Mouse (Mus musculus): ENCODE measurements at regions not wholly inside any gene's neighbourhood (a gene's known extent, or its start where the extent isn't known, plus 50 kb on each side); places are given as distances from the start of the nearest gene placed in this dataset.

- DNase-seq (ENCODE audit: low spot score in 2 of 2): no peak
Observed at GRCm38 (mm10) chr7:113059967-113060284, 106.2 kb downstream of the Rassf10 start.

DNA sequence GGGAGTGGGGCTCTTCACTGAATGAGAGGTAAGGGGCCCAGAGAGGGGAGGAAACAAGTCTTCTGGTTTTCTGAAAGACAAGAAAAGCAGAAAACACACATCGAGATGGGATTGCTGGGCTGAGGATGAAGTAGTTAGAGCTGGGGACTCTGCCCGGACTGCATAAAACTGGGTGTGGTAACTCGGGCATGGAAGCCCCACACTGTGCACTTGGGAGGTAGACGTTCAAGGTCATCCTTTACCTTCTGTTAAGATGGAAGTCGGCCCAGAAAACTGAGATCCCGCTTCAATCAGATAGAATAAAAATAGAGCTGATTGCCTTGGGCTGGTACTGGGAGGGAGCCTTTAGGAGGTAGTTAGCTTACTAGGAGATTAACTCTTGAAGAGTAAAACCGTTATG is 107.2 kb downstream of the Rassf10 start:
- no peak for DNase-seq (ENCODE audit: low spot score in 2 of 2)

DNA sequence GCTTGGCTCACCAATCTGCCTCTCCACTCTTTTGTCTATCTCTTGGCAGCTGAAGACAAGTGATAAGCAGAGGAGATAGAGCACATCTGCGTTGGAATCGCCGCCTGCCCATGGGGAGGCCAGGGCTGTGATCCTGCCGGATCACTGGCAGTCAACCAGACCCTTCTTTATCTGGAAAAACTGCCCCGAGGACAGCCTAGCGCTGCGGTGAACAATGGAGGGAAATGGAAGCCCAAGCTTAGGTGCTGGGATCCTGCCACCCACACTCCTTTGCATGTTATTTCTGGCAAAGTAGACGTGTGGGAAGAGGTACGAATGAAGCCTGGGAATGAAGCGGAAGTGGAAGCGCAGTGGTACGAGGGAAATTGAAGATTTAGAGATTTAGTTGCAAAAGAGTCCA is 112.8 kb downstream of the Rassf10 start:
- DNase-seq (ENCODE audit: low spot score in 2 of 2): no peak

- DNase-seq (ENCODE audit: low spot score in 2 of 2): no peak
Observed at GRCm38 (mm10) chr7:113068296-113068695, 114.5 kb downstream of the Rassf10 start.

DNA sequence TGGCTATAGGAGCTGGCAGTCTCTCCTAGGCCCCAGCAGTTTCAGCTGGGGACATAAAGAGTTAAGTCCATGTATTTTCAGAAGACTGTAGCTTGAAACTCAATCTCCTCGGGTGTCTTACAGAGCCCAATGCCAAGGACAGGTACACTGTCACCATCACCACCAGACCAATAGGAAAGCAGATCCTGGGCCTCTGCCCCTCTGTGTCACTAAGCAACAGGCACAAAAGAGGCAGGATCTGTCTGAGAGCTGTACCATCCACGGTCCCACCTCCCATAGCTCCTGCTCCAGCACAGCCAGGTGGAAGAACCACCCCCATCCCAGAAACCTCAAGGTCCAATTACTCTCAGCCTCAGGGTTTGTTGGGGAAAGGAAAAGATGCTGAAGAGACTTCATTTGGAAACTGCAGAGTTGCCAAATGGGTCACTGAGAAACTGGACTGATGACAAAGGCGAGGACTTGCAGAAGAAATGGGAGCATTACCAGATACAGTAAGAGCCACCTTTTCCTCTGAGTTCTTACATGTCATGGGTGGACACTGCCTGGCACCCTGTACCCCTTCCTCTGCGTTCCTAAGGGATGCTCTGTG is 115.7 kb downstream of the Rassf10 start:
- DNase-seq (ENCODE audit: low spot score in 2 of 2): no peak

GRCm38 (mm10) chr7:113071418-113071817 is 117.7 kb downstream of the Rassf10 start:
- no peak for DNase-seq (ENCODE audit: low spot score in 2 of 2)

- peak in 1 of 2 experiments; percentile 38 for DNase-seq (ENCODE audit: low spot score in 2 of 2)
Observed at GRCm38 (mm10) chr7:113073781-113074180, 120.0 kb downstream of the Rassf10 start.

DNA sequence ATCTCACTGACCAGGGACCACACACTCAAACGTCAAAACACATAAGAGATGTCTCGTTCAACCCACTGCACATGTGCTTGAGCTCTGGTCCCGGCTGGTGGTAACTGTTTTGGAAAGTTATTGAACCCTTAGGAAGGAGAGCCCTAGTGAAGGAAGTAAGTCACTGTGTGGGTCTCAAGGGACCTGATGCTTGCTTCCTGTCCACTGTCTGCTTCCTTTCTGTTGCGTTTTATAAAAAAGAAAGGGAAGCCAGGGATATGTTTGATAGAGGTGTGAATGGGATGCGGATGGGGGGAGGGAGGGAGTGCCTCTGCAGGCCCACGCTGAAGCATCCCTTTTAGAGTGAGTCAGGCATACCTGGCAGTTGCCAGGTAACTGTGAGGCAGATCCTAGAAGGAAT is 121.6 kb downstream of the Rassf10 start:
- no peak for DNase-seq (ENCODE audit: low spot score in 2 of 2)

GRCm38 (mm10) chr7:113076243-113076642 is 122.5 kb downstream of the Rassf10 start:
- DNase-seq (ENCODE audit: low spot score in 2 of 2): no peak

DNA sequence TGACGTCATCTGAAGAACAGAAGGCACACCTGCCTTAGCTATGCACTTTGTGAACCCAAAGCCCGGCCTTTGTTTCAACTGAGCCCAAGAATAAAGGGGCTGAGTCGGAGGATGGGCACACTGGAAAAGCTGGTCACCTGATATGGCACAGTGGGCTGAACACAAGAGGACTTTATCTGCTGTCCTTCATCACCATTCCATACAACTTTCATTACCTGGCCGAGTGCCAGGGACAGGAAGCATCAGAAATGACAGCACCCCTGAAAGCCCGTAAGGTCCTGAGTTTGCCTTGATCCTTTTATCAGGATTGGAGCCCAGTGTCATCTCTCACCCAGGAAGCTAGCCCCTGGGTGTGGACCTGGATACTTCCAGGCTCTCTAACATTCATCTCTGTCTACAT is 126.1 kb upstream of the Arntl start:
- no peak for DNase-seq (ENCODE audit: low spot score in 2 of 2)

DNA sequence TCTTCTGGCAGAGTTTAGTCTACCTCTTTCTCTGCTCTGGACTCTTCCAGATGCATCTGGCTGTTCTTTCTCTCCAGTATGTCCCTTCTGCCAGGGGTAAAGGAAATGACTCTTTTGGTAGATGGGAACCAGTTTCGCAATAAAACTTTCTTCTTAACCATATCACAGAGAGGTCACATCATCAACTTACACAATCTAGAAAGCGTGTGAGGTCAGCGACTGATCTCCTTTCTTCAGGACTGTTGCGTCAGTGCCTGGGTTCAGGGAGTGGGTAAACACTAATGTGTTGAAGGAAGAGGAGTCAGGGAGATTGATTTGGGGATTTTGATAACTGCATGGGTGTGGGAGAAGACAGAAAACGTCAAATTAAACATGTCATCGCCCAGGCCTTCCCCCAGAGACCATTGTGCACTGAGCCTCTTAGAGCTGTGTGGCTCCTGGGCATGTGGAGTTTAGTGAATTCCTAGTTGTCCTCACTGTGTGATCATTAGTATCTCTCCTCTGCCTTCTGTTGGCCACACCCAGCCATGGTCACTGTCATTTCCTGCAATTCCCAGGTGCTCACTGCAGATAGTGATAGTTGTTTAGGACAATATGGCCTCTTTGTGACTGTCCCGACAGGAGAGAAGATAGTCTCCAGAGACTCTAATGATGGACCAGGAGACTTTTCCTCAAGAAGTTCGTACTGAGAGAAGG is 122.2 kb upstream of the Arntl start:
- DNase-seq (ENCODE audit: low spot score in 2 of 2): no peak

GRCm38 (mm10) chr7:113086158-113086557 is 121.1 kb upstream of the Arntl start:
- no peak for DNase-seq (ENCODE audit: low spot score in 2 of 2)

DNA sequence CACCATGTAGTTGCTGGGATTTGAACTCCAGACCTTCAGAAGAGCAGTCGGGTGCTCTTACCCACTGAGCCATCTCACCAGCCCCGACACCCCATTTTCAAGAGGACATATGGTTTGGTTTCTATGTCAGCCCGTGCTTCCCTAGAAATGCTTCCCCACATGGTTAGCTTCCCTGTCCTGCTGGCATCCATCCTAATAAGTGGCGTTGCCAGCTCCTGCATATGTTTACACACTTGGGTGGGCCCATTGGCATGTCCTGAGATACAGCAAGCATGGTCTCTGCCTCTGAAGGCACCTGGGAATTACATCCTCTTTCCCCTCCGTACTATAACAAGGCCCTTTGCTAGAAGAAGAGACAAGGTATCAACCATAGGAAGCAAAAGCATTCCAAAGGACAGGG is 119.6 kb upstream of the Arntl start:
- DNase-seq (ENCODE audit: low spot score in 2 of 2): no peak

DNA sequence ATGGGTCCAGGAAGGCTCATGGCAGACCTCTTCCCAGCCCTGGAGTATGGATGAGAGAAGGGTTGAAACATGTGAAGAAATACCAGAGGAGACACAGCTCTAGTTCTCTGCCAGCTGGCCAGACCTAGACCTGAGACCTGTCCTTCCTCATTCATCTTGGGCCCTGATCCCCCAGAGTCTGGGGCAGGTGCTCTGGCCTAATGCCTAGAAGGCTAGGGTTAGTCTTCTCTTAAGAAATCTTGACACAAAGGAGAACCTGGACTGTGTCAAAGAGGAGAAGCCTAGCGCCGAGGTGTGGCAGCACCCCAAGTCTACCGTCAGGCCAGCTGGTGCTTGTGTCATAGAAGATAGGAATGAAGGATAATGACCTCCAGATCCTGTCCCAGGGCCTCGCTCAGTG is 118.2 kb upstream of the Arntl start:
- no peak for DNase-seq (ENCODE audit: low spot score in 2 of 2)

DNA sequence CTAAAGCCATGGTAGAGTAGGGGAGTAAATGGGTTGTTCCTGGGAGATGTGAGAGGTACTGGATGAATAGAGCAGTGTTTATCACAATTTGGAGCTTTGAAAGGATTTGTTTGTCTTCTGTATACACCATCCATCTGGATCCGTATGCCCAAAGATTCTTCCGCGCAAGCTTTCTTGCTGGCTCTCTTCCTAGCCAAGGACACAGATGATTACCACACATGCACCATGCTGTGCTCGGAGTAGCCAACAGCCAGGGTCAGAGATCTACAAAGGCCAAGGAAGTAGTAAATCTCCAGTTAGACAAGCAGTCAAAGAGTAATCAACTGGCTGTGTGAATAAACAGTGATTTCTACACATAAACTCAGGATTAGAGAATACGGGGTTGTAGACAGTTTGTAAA is 113.3 kb upstream of the Arntl start:
- no peak for DNase-seq (ENCODE audit: low spot score in 2 of 2)

DNA sequence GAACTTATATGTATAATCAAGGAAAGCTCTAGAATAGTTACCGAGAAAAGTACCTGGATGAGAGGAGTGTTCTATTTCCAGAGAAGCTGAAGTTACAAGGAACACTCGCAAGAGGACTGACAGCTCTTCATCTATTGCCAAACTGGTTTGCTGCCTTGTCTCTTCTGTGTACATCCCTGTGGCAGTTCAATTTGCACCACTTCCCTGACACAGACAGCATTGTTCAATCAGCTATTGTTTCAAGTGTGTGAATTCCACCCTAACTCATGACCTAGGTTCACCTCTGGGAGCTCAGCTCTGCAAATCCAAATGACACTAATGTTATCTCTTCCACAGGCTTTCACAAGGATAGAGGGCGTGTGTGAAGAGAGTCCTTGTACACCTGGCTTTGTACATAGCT is 112.2 kb upstream of the Arntl start:
- DNase-seq (ENCODE audit: low spot score in 2 of 2): no peak

DNA sequence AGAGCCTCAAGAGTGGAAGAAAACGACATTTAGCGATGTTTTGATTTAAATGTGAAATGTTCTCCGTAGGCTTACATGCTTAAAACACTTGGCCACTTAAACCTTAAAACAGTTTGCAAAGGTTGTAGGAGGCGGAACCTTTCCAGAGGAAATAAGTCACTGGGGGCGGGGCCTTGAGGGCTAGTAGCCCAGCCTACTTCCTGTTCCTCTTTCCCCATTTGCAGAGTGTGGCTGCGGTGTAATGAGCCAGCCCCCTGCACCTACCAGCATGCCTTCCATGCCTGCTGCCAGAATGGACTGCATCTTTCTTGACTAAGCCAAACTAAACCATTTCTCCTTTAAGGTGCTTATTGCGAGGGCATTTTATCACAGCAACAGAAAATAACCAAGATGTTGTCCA is 103.0 kb upstream of the Arntl start:
- no peak for DNase-seq (ENCODE audit: low spot score in 2 of 2)

- DNase-seq (ENCODE audit: low spot score in 2 of 2): no peak
Observed at GRCm38 (mm10) chr7:113105359-113105758, 101.9 kb upstream of the Arntl start.

GRCm38 (mm10) chr7:113106731-113107130 is 100.5 kb upstream of the Arntl start:
- DNase-seq (ENCODE audit: low spot score in 2 of 2): no peak

DNA sequence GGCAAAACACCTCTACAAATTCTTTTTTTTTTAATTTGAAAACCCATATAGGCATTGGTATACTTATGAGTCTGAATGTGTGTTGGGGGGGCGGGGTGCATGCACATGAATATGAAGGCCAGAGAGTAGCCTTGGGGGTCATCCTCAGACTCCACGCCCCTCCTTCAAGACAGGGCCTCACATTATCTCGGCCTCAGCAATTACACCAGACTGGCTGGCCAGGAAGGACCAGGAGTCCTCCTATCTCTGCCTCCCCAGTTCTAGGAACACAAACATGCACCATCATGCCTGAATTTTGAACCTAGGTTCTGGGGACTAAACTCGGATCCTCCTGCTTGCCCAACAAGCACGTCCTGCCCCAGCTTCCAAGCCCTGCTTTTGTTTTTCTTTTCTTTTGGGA is 99.3 kb upstream of the Arntl start:
- no peak for DNase-seq (ENCODE audit: low spot score in 2 of 2)

- DNase-seq (ENCODE audit: low spot score in 2 of 2): no peak
Observed at GRCm38 (mm10) chr7:113108442-113109000, 98.7 kb upstream of the Arntl start.

DNA sequence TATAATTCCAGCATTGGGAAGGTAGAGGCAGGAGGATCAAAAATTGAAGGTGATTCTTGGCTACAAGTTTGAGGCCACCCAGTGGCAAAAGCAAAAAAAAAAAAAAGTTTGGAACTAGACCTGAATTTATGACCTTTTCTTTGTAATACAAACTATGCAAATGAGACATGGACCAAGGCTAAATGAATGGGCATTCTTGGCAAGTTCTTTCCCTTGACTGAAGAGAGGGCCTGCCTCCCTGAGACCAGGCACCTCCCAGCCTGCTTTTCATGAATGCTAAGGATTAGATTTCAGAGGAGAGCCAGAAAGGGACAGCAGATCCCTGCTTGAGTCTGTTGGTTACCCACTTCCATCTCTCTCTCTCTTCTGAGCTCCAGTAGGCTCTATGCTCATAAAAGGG is 97.8 kb upstream of the Arntl start:
- DNase-seq (ENCODE audit: low spot score in 2 of 2): no peak

DNA sequence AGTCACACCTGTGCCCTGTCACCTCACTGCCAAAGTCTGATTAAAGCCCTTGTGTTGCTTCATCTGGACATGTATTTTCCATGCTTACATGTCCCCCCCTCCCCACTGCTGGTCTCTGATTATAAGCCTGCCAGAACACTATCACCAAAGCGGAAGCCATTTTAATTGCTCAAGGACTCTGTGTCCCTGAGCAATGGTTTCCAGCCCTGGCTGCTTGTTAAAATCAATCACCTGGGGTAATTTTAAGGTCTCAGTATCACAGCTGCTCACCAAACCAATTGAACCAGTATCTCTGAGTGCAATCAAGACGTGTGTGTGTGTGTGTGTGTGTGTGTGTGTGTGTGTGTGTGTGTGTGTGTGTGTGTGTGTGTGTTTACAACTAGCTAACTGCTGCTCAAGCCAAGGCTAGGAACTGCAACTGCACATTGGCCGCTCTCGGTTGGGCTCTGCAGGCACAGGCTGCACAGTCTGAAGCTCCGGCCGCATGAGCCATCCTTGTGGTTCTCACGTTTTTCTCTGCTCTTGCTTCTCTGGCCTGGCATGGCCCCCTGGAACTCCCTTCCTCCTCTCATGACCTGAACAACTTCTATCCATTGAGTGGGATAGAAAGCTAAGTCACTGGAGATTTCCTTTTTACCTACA is 96.3 kb upstream of the Arntl start:
- DNase-seq (ENCODE audit: low spot score in 2 of 2): no peak

Data from spleen, postnatal 10 days (tissue).